Mouse (Mus musculus): ENCODE measurements at regions not wholly inside any gene's neighbourhood (a gene's known extent, or its start where the extent isn't known, plus 50 kb on each side); places are given as distances from the start of the nearest gene placed in this dataset.

GRCm38 (mm10) chr2:174196696-174197215 is 86.6 kb downstream of the Npepl1 start:
- no peak overlapping the region for H3K27ac ChIP-seq (ENCODE audit: low read length)

GRCm38 (mm10) chr2:174197306-174197945 is 86.7 kb upstream of the Gnas start:
- WGBS: 76% methylated on average over 11 of the region's 11 CpGs
- Histone ChIP-seq H3K4me1 (ENCODE audit: insufficient read depth, low read depth, low read length) (no peaks in the 10 kb centered on the region), H3K4me3 (ENCODE audit: low read depth, low read length) (no peak overlapping the region), H3K9me3 (ENCODE audit: low read length) (no peaks in the 10 kb centered on the region), H3K27me3 (replicated peaks; ENCODE audit: insufficient read depth, low read length) (no peaks in the 10 kb centered on the region), H3K27ac (ENCODE audit: low read length) (no peak overlapping the region), H3K9ac (replicated peaks; ENCODE audit: low read depth) (no peak overlapping the region), H3K36me3 (ENCODE audit: insufficient read depth, low read length) (no peaks in the 10 kb centered on the region), H3K4me2 (replicated peaks; ENCODE audit: low read depth, low read length) (no peak overlapping the region)
- TF ChIP-seq CTCF (IDR thresholded peaks at IDR 0.05) (no peak), EP300 (IDR thresholded peaks at IDR 0.05) (no peak)
- ATAC-seq (no peak), DNase-seq (ENCODE audit: low spot score) (no peak)

More at GRCm38 (mm10) chr2:174196696-174197215, 86.6 kb downstream of the Npepl1 start:
- Histone ChIP-seq H3K4me2 (replicated peaks; ENCODE audit: low read depth, low read length) (no peak overlapping the region), H3K9me3 (ENCODE audit: low read length) (no peaks in the 10 kb centered on the region), H3K27me3 (replicated peaks; ENCODE audit: insufficient read depth, low read length) (no peaks in the 10 kb centered on the region), H3K4me3 (ENCODE audit: low read depth, low read length) (no peak overlapping the region), H3K4me1 (ENCODE audit: insufficient read depth, low read depth, low read length) (no peaks in the 10 kb centered on the region), H3K36me3 (ENCODE audit: insufficient read depth, low read length) (no peaks in the 10 kb centered on the region), H3K9ac (replicated peaks; ENCODE audit: low read depth) (no peak overlapping the region)
- no peak for ATAC-seq
- TF ChIP-seq CTCF (IDR thresholded peaks at IDR 0.05) (no peak), EP300 (IDR thresholded peaks at IDR 0.05) (no peak)
- 77% methylated on average over 16 of the region's 16 CpGs for WGBS
- DNase-seq (ENCODE audit: low spot score): no peak

DNA sequence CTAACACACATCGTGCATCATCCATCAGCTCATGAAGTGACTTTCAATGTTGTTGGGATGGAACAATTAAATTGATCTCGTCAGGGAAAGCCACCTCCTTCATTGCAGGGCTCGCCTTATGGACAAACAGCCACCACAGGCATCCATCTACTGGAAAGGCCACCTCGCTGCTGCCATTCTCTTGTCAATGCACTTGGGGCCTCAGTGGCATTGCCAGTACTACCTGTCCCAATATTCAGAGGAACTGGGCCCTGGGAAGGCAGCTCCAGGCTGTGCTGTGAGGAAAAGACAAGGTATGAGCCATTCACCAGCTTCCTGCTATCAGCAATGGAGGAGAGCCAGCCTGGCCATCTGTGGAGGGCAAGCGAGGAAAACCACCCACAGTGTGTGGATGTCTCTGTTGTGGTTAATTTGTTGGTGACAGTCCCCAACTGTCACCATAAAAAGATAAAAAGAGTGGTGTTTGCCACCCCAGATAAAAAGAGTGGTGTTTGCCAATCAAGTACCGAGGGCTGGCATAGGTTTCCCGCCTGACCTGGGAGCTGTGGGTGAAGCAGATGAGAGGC is 85.6 kb upstream of the Gnas start:
- Histone ChIP-seq H3K4me1 (ENCODE audit: insufficient read depth, low read depth, low read length) (no peaks in the 10 kb centered on the region), H3K27me3 (replicated peaks; ENCODE audit: insufficient read depth, low read length) (no peaks in the 10 kb centered on the region), H3K9ac (replicated peaks; ENCODE audit: low read depth) (no peak overlapping the region), H3K9me3 (ENCODE audit: low read length) (no peaks in the 10 kb centered on the region), H3K27ac (ENCODE audit: low read length) (no peak overlapping the region), H3K4me3 (ENCODE audit: low read depth, low read length) (no peak overlapping the region), H3K4me2 (replicated peaks; ENCODE audit: low read depth, low read length) (no peak overlapping the region), H3K36me3 (ENCODE audit: insufficient read depth, low read length) (no peaks in the 10 kb centered on the region)
- WGBS: 78% methylated on average over 7 of the region's 7 CpGs
- TF ChIP-seq EP300 (IDR thresholded peaks at IDR 0.05) (no peak), CTCF (IDR thresholded peaks at IDR 0.05) (no peak)
- no peak for DNase-seq (ENCODE audit: low spot score)
- ATAC-seq: no peak

DNA sequence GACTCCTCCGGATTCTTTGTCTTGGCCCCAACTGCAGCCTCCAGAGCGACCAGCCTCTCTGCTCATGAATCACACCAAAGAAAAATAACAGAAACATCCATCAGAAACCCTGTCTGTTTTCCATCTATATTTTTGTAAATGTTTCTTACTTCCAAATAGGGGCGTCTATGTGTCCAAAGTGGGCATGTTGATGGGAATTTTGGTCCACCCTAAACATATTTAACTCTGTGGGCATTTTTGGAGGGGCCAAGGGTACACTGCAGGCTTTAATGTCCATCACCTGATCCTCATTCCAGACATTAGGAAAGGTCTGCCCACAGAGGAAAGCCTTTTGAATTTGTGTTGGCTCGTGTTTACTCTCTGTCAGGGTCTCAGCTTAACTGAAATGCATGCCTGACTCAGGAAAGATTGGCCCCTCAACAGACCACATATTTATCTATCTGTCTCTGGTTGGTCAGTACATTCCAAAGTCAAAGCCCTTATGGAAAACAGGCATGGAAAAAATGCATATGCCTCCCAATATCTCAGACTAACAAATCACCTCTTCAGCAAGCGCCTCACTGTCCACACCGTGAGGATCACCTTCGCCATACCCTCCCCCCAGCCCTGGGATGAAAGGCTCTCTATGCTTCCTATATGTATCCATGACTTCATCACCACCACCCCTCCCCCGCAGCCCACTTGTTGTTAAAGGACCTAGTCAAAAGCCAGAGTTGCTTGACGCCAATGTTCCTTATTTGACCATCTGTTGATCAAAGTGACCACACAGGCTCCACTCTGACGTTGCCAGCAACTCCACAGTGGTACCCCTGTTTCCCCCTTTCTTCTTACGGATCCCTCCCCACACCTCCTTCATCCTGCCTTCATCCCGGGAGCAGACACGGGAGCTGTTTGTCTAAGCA is 83.9 kb upstream of the Gnas start:
- WGBS: 43% methylated on average over 13 of the region's 13 CpGs

DNA sequence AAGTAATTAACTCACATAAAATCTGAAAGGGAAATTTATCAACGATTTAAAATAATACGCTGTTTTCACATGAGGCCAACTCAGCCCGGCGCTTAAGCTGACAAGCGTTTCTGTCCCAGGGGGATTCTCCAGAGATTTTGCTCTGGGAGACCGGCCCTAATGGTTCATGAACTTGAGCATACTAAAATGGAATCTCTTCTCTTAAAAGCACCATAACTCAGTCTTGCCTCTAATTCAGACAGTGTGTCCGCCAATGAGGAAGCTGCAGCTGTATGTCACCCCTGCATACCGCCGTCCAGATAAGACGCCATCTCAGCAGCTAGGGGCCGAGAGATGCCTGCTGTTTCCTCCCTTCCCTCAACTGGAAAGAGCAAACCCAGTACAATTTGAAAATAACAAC is 80.7 kb upstream of the Gnas start:
- Histone ChIP-seq H3K4me3 (ENCODE audit: low read depth, low read length) (no peak overlapping the region), H3K36me3 (ENCODE audit: insufficient read depth, low read length) (no peaks in the 10 kb centered on the region), H3K27ac (ENCODE audit: low read length) (no peak overlapping the region), H3K4me2 (replicated peaks; ENCODE audit: low read depth, low read length) (no peak overlapping the region), H3K9me3 (ENCODE audit: low read length) (no peaks in the 10 kb centered on the region), H3K27me3 (replicated peaks; ENCODE audit: insufficient read depth, low read length) (no peaks in the 10 kb centered on the region), H3K4me1 (ENCODE audit: insufficient read depth, low read depth, low read length) (no peaks in the 10 kb centered on the region), H3K9ac (replicated peaks; ENCODE audit: low read depth) (no peak overlapping the region)
- 66% methylated on average over 11 of the region's 11 CpGs for WGBS
- DNase-seq (ENCODE audit: low spot score) (no peak), ATAC-seq (no peak)
- TF ChIP-seq EP300 (IDR thresholded peaks at IDR 0.05) (no peak), CTCF (IDR thresholded peaks at IDR 0.05) (no peak)

More for the DNA sequence above, 83.9 kb upstream of the Gnas start:
- H3K4me3 ChIP-seq (ENCODE audit: low read depth, low read length): no peak overlapping the region
- TF ChIP-seq EP300 (IDR thresholded peaks at IDR 0.05) (no peak), CTCF (IDR thresholded peaks at IDR 0.05) (no peak)
- H3K4me2 ChIP-seq (replicated peaks; ENCODE audit: low read depth, low read length): no peak overlapping the region
- DNase-seq (ENCODE audit: low spot score) (no peak), ATAC-seq (no peak)
- H3K27me3 ChIP-seq (replicated peaks; ENCODE audit: insufficient read depth, low read length): no peaks in the 10 kb centered on the region
- H3K4me1 ChIP-seq (ENCODE audit: insufficient read depth, low read depth, low read length): no peaks in the 10 kb centered on the region
- no peaks in the 10 kb centered on the region for H3K9me3 ChIP-seq (ENCODE audit: low read length)
- no peak overlapping the region for H3K9ac ChIP-seq (replicated peaks; ENCODE audit: low read depth)
- no peak overlapping the region for H3K27ac ChIP-seq (ENCODE audit: low read length)
- no peaks in the 10 kb centered on the region for H3K36me3 ChIP-seq (ENCODE audit: insufficient read depth, low read length)

DNA sequence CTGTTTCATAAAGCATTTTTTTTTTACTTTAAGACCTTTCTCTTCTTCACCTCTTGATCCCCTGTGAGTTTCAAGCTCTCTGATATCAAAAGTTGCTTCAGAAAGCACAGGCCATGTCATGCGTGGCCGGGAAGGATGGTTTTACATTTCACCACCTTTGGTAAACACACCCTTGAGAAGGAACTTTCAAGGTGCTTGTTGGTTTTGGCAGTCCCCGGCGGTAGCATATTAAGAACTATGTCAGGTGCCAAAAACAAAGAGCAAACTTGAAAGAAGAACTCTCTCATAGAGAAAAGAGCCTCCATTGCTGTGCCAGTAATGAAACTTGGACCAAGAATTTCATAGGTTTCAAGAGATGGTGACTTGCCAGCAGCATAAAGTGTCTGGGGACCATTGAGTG is 72.4 kb upstream of the Gnas start:
- 49% methylated on average over 4 of the region's 4 CpGs for WGBS
- no peaks in the 10 kb centered on the region for H3K27me3 ChIP-seq (replicated peaks; ENCODE audit: insufficient read depth, low read length)
- DNase-seq (ENCODE audit: low spot score) (peak; percentile 69), ATAC-seq (peak; percentile 35; the same call in 1 of the 2 replicates)
- no peak overlapping the region for H3K9ac ChIP-seq (replicated peaks; ENCODE audit: low read depth)
- H3K27ac ChIP-seq (ENCODE audit: low read length): no peak overlapping the region
- H3K36me3 ChIP-seq (ENCODE audit: insufficient read depth, low read length): no peaks in the 10 kb centered on the region
- no peak overlapping the region for H3K4me3 ChIP-seq (ENCODE audit: low read depth, low read length)
- no peaks in the 10 kb centered on the region for H3K4me1 ChIP-seq (ENCODE audit: insufficient read depth, low read depth, low read length)
- H3K4me2 ChIP-seq (replicated peaks; ENCODE audit: low read depth, low read length): no peak overlapping the region
- no peak for TF ChIP-seq CTCF (IDR thresholded peaks at IDR 0.05)
- no peak for TF ChIP-seq EP300 (IDR thresholded peaks at IDR 0.05)
- H3K9me3 ChIP-seq (ENCODE audit: low read length): no peaks in the 10 kb centered on the region
